Mouse (Mus musculus) intestine, embryonic 15.5 days (tissue): ENCODE results near the gene Ppp1r14b. TPM values are rescaled to one million over a fixed set of nuclear protein-coding genes. Genes with fewer than 3 reads are reported as not detected.

Experiments used
- ATAC-seq: fragments of 200-750 bp; cut with Nextera tagmentation; 2 replicates; pipeline ENCODE4 v1.8.0; 2017; ENCODE audit warnings: moderate TSS enrichment, moderate library complexity
- H3K27ac ChIP-seq: fragments of 300-500 bp; sonication (generic); 2 replicates; pipeline ENCODE4 v1.5.1; 2015; ENCODE audit warnings: mild to moderate bottlenecking, inconsistent platforms
- H3K27me3 ChIP-seq: fragments of 300-500 bp; sonication (generic); replicated peaks from 2 replicates; pipeline ENCODE4 v1.6.1; 2015; ENCODE audit warnings: inconsistent platforms
- H3K36me3 ChIP-seq: fragments of 300-500 bp; sonication (generic); 2 replicates; pipeline ENCODE4 v1.6.1; 2015; ENCODE audit warnings: inconsistent platforms
- H3K4me1 ChIP-seq: fragments of 300-500 bp; sonication (generic); replicated peaks from 2 replicates; pipeline ENCODE4 v1.6.1; 2015; ENCODE audit warnings: inconsistent platforms
- H3K4me2 ChIP-seq: fragments of 300-500 bp; sonication (generic); replicated peaks from 2 replicates; pipeline ENCODE4 v1.6.1; 2015; ENCODE audit warnings: mild to moderate bottlenecking, inconsistent platforms
- H3K4me3 ChIP-seq: fragments of 300-500 bp; sonication (generic); replicated peaks from 2 replicates; pipeline ENCODE4 v1.5.1; 2015; ENCODE audit warnings: inconsistent platforms
- H3K9ac ChIP-seq: fragments of 300-500 bp; sonication (generic); 2 replicates; pipeline ENCODE4 v1.6.1; 2015; ENCODE audit warnings: inconsistent platforms
- H3K9me3 ChIP-seq: fragments of 300-500 bp; sonication (generic); 2 replicates; pipeline ENCODE4 v1.6.1; 2016; ENCODE audit warnings: inconsistent platforms
- WGBS: fragments of 180-500 bp; shearing (Covaris S2); methylation state at CpG from one replicate; pipeline ENCODE4 v1.1.7; 2015; 5-methylcytosine and 5-hydroxymethylcytosine counted together
- polyA plus RNA-seq: library from polyadenylated mRNA; unstranded; fragments of >200 nt; fragmentation: Nextera tagmentation; extraction: Ambion mirVana; gene quantifications from 2 replicates; pipeline ENCODE4 v1.2.1, GENCODE M21; 2015

Gene Ppp1r14b
- polyA plus RNA-seq, 1 experiment from 2014 or later, result 188 TPM

DNA sequence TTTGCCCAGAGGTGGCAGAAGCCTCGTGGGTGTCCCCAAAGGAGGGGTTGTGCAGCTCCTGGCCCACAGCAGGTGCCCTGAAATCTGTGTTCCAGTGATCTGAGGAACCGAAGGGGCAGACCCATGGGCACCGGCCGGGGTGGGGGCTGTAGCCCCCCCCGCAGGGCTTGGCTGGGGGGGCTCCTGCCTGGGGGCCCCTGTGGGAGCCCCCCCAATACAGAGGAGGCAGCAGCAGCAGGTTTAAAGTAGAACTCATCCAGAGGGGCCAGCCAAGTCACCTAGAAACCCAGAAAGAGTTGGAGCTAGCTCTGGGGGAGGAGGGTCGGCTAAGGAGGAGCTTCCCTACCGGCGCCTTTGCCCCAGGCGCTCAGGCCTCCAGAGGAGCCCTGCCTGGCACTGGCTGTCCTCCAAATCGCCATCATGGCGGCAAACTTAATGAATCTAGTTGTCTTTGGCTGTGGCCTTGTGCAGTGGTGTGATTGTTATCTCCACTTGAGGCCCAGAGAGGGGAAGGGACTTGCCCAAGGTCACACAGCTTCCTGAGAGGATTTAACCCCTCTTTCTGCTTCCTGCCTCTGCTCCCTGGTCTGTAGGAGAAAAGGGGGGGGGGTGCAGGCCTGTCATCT lies 4.2 kb upstream of the Ppp1r14b start:
- peak overlapping the region; percentile 74 for H3K4me3 ChIP-seq
- H3K4me2 ChIP-seq, result peak overlapping the region; percentile 72
- peaks cover 8% of the 10 kb centered on the region; the same call in 1 of the 2 replicates for H3K36me3 ChIP-seq
- peak overlapping the region; percentile 92 for H3K27ac ChIP-seq
- peak overlapping the region; percentile 87 for H3K9ac ChIP-seq
- no peaks in the 10 kb centered on the region for H3K27me3 ChIP-seq
- ATAC-seq, result no peak
- WGBS, result 28% methylated on average over 11 of the region's 11 CpGs
- H3K9me3 ChIP-seq, result no peaks in the 10 kb centered on the region
- H3K4me1 ChIP-seq, result peaks cover 54% of the 10 kb centered on the region

DNA sequence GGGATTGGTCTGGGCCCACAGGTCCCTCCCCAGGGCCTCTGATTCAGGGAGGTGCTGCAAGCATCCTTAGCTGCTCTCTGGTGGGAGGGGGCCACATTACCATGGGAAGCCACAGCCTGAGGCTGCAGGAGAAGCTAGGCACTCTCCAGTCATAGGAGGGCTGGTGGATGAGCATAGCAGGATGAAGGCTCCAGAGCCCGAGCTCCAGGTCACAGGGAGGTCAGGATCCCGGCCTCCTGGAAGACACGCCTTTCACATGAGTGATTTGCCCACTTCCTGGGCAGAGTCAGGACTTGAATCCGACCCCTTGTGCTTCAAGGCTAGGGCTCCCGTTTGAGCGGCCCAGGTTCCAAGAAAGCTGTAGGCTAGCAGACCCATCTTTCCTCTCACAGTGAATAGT lies 3.1 kb upstream of the Ppp1r14b start:
- Histone ChIP-seq H3K9me3 (no peaks in the 10 kb centered on the region), H3K36me3 (peaks cover under 1% of the 10 kb centered on the region; the same call in 1 of the 2 replicates), H3K27ac (peak overlapping the region; percentile 92), H3K9ac (no peak overlapping the region; the same call in 1 of the 2 replicates), H3K4me3 (no peak overlapping the region), H3K27me3 (no peaks in the 10 kb centered on the region), H3K4me1 (peaks cover 58% of the 10 kb centered on the region), H3K4me2 (peak overlapping the region; percentile 72; the same call in 1 of the 2 replicates)
- no peak for ATAC-seq
- 24% methylated on average over 6 of the region's 6 CpGs for WGBS

DNA sequence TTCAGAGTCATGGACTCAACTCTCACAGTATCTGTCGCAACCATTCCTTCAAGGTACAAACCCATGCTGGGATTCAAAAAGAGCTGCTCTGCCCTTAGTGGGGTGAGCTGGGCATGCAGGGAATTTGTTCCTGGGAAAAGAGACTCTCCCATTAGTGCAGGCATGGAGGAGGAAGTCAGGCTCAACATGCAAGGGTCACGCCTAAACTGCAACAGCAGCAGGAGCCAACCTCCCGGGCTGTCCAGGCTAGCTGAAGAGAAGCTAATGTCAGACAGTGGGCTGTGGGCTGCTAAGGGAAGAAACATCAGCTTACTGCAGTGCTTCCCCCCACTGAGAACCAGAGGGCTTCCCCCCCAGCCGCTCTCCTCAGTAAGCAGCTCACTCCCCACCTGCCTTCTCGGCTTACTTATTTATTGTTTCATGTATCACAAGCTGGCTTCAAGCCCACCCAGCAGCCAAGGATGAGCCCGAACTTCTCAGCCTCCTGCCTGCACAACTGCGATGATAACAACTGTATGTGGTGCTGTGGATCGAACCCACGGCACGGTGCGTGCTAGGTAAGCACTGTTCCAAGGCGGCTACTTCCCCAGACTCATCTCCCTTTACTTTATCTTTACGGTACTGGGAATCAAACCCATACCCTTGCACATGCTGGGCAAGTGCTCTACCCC lies 2.4 kb upstream of the Ppp1r14b start:
- no peak overlapping the region for H3K4me3 ChIP-seq
- H3K9me3 ChIP-seq, result no peaks in the 10 kb centered on the region
- no peak for ATAC-seq
- H3K27me3 ChIP-seq, result no peaks in the 10 kb centered on the region
- peaks cover 58% of the 10 kb centered on the region for H3K4me1 ChIP-seq
- 0 out of 2 replicates have a peak overlapping the region, but pooled peaks have one; percentile 10 for H3K9ac ChIP-seq
- H3K36me3 ChIP-seq, result peaks cover 2% of the 10 kb centered on the region; the same call in 1 of the 2 replicates
- no peak overlapping the region for H3K4me2 ChIP-seq
- 76% methylated on average over 13 of the region's 13 CpGs for WGBS
- peak overlapping the region; percentile 49; the same call in 1 of the 2 replicates for H3K27ac ChIP-seq

DNA sequence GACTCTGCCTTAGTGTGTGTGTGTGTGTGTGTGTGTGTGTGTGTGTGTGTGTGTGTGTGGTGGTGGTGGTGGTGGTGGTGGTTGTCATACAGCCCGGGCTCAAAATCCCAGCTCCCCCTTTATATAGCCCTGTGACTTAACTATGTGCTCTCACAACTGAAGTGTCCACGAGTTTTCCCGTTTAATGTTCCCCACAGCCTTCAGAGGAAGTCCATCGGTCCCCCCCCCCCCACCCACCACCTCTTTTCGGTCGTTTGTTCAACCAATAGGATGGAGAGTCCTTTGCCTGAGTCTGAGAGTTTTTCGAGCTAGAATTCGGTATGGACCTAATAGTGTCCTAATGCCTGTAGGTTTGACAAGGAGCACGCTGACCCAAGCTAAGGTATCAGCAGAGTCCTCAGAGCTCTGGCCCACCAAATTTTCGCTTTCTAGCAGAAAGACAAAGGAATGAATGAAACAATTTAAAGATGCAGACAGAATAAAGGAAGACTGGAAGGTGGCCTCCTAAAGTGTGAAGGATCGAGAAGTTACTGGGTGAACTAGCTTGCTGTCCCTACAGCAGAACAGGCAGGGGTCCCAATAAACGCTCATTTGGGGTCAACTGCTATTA lies 1.1 kb upstream of the Ppp1r14b start:
- H3K9me3 ChIP-seq, result no peaks in the 10 kb centered on the region
- H3K9ac ChIP-seq, result peak overlapping the region; percentile 73
- H3K4me2 ChIP-seq, result peak overlapping the region; percentile 88
- peak overlapping the region; percentile 55 for H3K4me3 ChIP-seq
- no peak for ATAC-seq
- peak overlapping the region; percentile 92; the same call in 1 of the 2 replicates for H3K27ac ChIP-seq
- peaks cover 11% of the 10 kb centered on the region; the same call in 1 of the 2 replicates for H3K36me3 ChIP-seq
- 33% methylated on average over 12 of the region's 12 CpGs for WGBS
- no peaks in the 10 kb centered on the region for H3K27me3 ChIP-seq
- peaks cover 63% of the 10 kb centered on the region for H3K4me1 ChIP-seq

DNA sequence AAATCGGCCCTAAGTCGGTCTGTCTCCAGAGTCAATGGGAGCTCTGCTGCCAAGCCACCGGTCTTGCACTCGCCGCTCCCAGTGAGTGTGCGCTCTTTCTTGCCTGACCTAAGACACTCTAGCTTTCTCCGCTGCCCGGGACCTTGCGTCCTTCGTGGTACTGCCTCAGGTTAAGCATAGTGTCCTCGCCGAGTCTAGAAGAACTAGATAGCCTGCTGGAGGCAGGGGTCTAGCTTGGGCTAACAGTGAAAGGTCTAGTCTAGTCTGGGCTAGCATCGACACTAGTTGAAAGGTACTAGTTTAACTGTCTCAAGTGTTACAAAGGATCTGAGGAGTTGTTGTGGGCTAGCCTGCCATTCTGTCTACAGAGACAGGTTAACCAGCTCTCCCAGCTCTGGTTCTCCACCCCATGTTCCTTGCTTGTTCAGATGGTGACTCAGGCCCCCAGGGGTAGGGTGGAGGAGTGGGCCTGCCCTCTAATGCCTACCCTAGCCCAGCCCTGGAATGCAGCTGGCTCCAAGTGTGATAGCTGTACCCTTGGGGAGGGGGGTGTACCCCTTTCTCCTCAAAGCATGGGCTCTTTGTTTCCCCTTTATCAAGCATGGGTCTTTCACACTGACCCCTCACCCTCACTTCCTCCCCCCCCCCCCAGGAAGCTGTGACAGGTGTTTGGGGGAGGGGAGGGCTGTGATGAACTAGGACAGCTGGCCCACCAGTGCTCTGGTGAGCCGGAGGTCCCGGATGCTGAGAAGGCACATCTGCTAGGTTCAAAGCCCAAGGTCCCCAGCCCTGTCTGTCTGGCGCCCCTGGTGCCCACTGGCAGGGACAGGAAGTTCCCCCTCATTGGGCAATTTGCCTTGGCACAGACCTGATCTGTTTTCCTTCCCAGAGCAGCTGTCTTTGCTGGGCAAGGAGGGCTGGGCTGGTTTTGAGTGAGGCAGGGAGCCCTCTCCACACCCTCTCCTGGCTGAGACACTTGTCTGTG lies 1.1 kb downstream of the Ppp1r14b start, which contains the start of gene Plcb3:
Plcb3 (minus strand) TSS at position 934 of the 985 bp plus-strand sequence.
- no peak for ATAC-seq
- peaks cover 11% of the 10 kb centered on the region; the same call in 1 of the 2 replicates for H3K36me3 ChIP-seq
- H3K9ac ChIP-seq, result peak within 1 kb of the TSS; percentile 73
- no peaks in the 10 kb centered on the region for H3K27me3 ChIP-seq
- WGBS, result under 1% methylated on average over 16 of the region's 16 CpGs
- peak within 1 kb of the TSS; percentile 88 for H3K4me2 ChIP-seq
- H3K4me1 ChIP-seq, result peaks cover 57% of the 10 kb centered on the region
- peak within 1 kb of the TSS; percentile 92 for H3K27ac ChIP-seq
- peak within 1 kb of the TSS; percentile 55 for H3K4me3 ChIP-seq
- H3K9me3 ChIP-seq, result no peaks in the 10 kb centered on the region

DNA sequence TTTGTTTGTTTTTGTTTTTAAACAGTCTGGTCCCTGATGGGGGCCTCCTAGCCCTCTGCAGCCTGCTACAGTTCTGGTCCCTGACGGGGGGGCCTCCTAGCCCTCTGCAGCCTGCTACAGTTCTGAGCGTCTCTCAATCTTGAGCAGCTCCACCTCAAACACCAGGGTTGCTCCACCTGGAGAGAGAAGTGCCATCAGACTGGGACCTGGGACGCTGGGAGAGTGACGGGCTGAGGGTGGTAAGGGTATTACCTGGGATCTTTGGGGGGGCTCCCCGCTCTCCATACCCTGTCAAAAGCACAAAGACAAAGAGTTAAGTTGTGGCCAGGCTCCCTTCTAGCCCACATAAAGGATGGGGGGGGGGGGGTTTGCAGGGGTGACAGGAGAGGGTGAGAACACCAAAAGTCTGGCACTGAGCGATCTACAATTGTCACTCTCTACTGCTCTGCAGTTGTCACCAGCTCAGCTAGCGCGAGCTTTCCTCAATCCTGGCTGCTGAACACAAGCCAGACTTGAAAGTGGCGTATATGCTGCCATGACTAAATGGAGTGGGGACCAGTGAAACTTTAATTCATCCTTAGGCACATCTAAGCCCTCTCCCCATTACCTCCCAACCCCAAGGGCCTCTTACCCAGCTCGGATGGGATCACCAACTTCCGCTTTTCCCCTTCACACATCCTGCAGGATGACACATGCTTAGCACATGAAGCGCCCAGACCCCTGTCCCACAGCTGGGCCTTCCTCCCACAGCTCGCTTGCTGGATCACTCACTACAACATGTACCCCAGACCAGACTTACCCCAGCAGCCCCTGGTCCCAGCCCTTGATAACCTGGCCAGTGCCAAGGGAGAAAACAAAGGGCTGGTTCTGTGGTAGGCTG lies 3.2 kb downstream of the Ppp1r14b start:
- H3K4me3 ChIP-seq, result no peak overlapping the region; the same call in 1 of the 2 replicates
- H3K36me3 ChIP-seq, result peaks cover 18% of the 10 kb centered on the region; the same call in 1 of the 2 replicates
- H3K9ac ChIP-seq, result peak overlapping the region; percentile 89; the same call in 1 of the 2 replicates
- no peak for ATAC-seq
- 78% methylated on average over 13 of the region's 13 CpGs for WGBS
- peaks cover 39% of the 10 kb centered on the region for H3K4me1 ChIP-seq
- H3K9me3 ChIP-seq, result no peaks in the 10 kb centered on the region
- peak overlapping the region; percentile 87 for H3K4me2 ChIP-seq
- H3K27ac ChIP-seq, result peak overlapping the region; percentile 0; the same call in 1 of the 2 replicates
- no peaks in the 10 kb centered on the region for H3K27me3 ChIP-seq

DNA sequence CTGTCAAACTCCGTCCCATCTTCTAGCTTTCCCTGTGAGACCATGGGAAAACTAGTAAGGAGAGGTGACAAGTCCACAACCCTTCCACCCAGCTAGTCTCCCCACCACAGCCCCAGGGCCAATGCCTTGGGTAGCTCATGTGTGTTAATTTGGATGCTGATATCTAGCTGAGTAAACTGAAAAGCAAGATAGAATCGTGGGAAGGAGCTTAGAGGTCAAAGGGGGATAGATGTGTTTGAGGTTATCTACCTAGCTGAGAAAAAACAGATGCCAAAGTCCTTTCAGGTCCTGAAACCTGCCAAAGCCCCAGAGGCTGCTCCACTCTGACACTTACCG lies 3.8 kb downstream of the Ppp1r14b start:
- peaks cover 18% of the 10 kb centered on the region; the same call in 1 of the 2 replicates for H3K36me3 ChIP-seq
- 29% methylated on average over 3 of the region's 3 CpGs for whole genome bisulfite sequencing
- H3K4me1 ChIP-seq, result peaks cover 39% of the 10 kb centered on the region
- H3K27ac ChIP-seq, result peak overlapping the region; percentile 0; the same call in 1 of the 2 replicates
- no peak for ATAC-seq
- H3K4me3 ChIP-seq, result peak overlapping the region; percentile 77
- H3K4me2 ChIP-seq, result peak overlapping the region; percentile 87
- no peaks in the 10 kb centered on the region for H3K27me3 ChIP-seq
- H3K9ac ChIP-seq, result peak overlapping the region; percentile 89
- H3K9me3 ChIP-seq, result no peaks in the 10 kb centered on the region

DNA sequence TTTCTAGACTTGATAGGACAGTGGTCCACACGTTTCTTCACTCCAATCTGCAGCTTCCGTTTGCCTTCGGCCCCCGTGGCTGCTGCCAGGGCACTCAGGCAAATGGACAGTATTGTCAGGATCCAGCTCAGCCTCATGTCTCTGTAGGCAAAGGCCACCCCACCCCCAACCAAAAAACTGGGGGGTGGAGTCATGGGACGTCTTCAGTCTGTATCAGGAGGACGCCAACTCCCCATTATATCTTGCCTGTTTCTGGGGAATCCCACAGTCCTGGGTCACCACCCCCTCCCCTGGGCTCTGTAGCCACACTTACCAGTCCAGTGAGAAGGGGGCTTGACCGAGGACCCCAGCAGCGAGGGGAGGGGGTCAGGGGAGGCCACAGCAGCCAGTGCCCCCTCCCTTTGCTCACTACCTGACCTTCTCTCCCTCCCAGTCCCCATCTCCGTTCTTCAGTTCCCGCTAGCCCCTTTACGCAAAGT lies 4.3 kb downstream of the Ppp1r14b start:
- 8% methylated on average over 11 of the region's 11 CpGs for WGBS
- peak overlapping the region; percentile 77 for H3K4me3 ChIP-seq
- H3K4me2 ChIP-seq, result peak overlapping the region; percentile 87
- H3K36me3 ChIP-seq, result peaks cover 18% of the 10 kb centered on the region; the same call in 1 of the 2 replicates
- H3K9me3 ChIP-seq, result no peaks in the 10 kb centered on the region
- no peak for ATAC-seq
- H3K9ac ChIP-seq, result peak overlapping the region; percentile 89
- peaks cover 35% of the 10 kb centered on the region for H3K4me1 ChIP-seq
- H3K27ac ChIP-seq, result peak overlapping the region; percentile 90
- no peaks in the 10 kb centered on the region for H3K27me3 ChIP-seq

DNA sequence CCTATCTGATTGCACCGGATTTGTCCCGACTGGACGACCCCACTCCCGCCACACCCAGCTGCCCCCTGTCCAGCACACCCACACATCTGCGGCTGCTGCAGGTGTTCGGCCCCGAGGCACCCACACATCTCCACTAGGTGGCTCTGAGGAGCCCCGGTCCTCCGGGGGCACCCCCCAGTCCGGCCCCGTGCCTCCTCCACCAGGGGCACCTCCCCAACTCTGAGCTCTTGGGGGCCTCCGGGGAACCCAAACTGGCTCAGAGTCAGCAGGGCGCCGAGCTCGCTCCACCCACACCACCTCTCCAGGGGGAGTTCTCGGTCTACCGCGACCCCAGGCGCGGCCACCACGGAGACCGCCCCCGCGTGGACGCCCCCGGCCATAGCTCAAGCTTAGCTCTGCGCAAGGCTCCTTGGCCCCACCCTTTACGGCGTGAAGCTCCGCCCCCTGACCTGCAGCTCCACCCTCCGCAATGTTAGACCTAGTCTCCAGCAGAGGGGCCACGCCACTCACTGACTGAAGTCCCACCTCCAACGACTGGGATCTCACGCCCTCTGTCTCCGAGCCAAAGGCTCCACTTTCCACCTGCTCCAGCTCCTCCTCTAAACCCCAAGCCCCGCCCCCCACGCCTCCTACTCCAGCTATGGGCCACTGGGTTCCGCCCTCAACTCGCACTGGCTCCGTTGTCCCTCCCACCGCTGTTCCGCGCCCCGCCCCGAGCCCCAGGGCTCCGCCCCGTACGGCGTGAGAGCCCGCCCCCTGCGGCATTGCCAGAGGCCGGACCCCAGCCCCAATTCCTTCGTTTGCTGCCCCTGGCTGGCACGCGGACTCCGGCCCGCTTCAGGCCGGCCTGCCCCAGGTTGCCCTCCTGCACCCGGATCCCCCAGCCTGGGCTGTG lies 5.0 kb downstream of the Ppp1r14b start:
- peaks cover 34% of the 10 kb centered on the region for H3K4me1 ChIP-seq
- under 1% methylated on average over 58 of the region's 59 CpGs for WGBS
- peak; percentile 90 for ATAC-seq
- peak overlapping the region; percentile 87 for H3K4me2 ChIP-seq
- no peaks in the 10 kb centered on the region for H3K9me3 ChIP-seq
- peak overlapping the region; percentile 90 for H3K27ac ChIP-seq
- peak overlapping the region; percentile 89 for H3K9ac ChIP-seq
- peaks cover 19% of the 10 kb centered on the region for H3K36me3 ChIP-seq
- peak overlapping the region; percentile 77 for H3K4me3 ChIP-seq
- no peaks in the 10 kb centered on the region for H3K27me3 ChIP-seq
